Mouse (Mus musculus): ENCODE results near the gene Olfml2a.

GRCm38 (mm10) chr2:38938007-38938406 is 6.2 kb downstream of the Olfml2a start:
- no peak for TF ChIP-seq POLR2A (IDR thresholded peaks at IDR 0.05; ENCODE audit: borderline replicate concordance, extremely low read depth, insufficient read depth, insufficient read length, poor library complexity, severe bottlenecking)
- no peak for TF ChIP-seq CTCF (IDR thresholded peaks at IDR 0.05; ENCODE audit: borderline replicate concordance, extremely low read depth, insufficient read depth, insufficient read length)

Data from brain, embryonic 14.5 days (tissue).